Mouse (Mus musculus): ENCODE results near the gene Nmb.

DNA sequence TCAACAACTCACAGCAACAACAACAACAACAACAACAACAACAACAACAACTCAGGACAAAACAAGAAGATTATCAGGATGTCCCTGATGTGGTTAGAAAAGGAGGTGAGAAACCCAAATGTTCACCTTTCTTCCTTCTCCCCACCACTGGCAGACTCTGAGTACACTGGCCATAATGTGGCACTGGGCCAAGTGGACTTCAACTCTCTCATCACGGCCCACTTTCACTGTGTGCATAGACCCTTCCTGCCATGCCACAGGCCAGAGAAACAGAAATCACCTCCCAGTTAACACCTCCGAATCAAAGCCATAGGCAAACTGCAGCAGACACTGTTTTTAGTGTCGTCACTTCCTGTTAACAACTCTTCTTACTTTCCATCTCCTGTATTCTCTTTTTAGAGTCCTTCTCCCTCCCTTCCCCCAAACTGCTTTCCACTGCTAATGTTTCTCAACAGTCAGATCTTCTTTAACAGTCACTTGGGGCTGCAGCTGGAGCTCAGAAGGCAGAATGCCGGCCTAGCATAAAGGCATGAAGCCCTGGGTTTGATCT is 13.1 kb upstream of the Nmb start:
- TF ChIP-seq CTCF (IDR thresholded peaks at IDR 0.05) (no peak), POLR2A (IDR thresholded peaks at IDR 0.05; ENCODE audit: insufficient read depth, low read depth, low read length) (no peak), EP300 (IDR thresholded peaks at IDR 0.05; ENCODE audit: insufficient read depth, low read depth, low read length) (no peak)

Data from heart, adult 2 months (tissue).